Mouse (Mus musculus) cerebellum, adult 11 months (tissue): ENCODE results near the gene Nlrp9b.
A peak's percentile ranks its signal among the peaks of the same experiment; 100 is the strongest.
"Not testable (repeated sequence)": the region's sequence is repeated elsewhere in the genome, so short reads cannot be mapped to it uniquely, and the experiment has no call there.

Source experiments
- DNase-seq: peaks from one replicate; pipeline ENCODE4 v3.0.0; 2022

Gene Nlrp9b

GRCm38 (mm10) chr7:19991165-19991564, at the start of gene Nlrp9b:
Nlrp9b (plus strand) TSS chr7:19991465.
- DNase-seq: not testable (repeated sequence)

- no peak for DNase-seq
Measured at GRCm38 (mm10) chr7:19944709-19945108, 46.6 kb upstream of the Nlrp9b start.

GRCm38 (mm10) chr7:19945201-19945600, 46.1 kb upstream of the Nlrp9b start:
- DNase-seq: no peak

GRCm38 (mm10) chr7:19945821-19946515, 45.3 kb upstream of the Nlrp9b start:
- no peak for DNase-seq

GRCm38 (mm10) chr7:19948956-19949355, 42.3 kb upstream of the Nlrp9b start:
- no peak for DNase-seq

GRCm38 (mm10) chr7:19949996-19950395, 41.3 kb upstream of the Nlrp9b start:
- no peak for DNase-seq

- no peak for DNase-seq
Measured at GRCm38 (mm10) chr7:19950589-19950988, 40.7 kb upstream of the Nlrp9b start, which contains the start of gene Igsf23. Igsf23 (minus strand) TSS chr7:19950756.

- DNase-seq: no peak
Measured at GRCm38 (mm10) chr7:19952320-19952986, 38.8 kb upstream of the Nlrp9b start.

GRCm38 (mm10) chr7:19953054-19953453, 38.2 kb upstream of the Nlrp9b start:
- no peak for DNase-seq

- no peak for DNase-seq
Measured at GRCm38 (mm10) chr7:19955861-19956260, 35.4 kb upstream of the Nlrp9b start.

GRCm38 (mm10) chr7:19956341-19956781, 34.9 kb upstream of the Nlrp9b start:
- DNase-seq: peak; percentile 62

GRCm38 (mm10) chr7:19962423-19962822, 28.8 kb upstream of the Nlrp9b start:
- DNase-seq: no peak

GRCm38 (mm10) chr7:19964985-19965579, 26.2 kb upstream of the Nlrp9b start, which contains the start of gene Ceacam20:
Ceacam20 (plus strand) TSS chr7:19965412.
- DNase-seq: no peak

GRCm38 (mm10) chr7:19969106-19969505, 22.2 kb upstream of the Nlrp9b start:
- no peak for DNase-seq

- no peak for DNase-seq
Measured at GRCm38 (mm10) chr7:19969541-19970090, 21.6 kb upstream of the Nlrp9b start.

- DNase-seq: no peak
Measured at GRCm38 (mm10) chr7:19970196-19970595, 21.1 kb upstream of the Nlrp9b start.

- DNase-seq: no peak
Measured at GRCm38 (mm10) chr7:19971516-19971915, 19.7 kb upstream of the Nlrp9b start.

- not testable (repeated sequence) for DNase-seq
Measured at GRCm38 (mm10) chr7:19996721-19997120, 5.5 kb downstream of the Nlrp9b start.

- no peak for DNase-seq
Measured at GRCm38 (mm10) chr7:20009987-20010386, 18.7 kb downstream of the Nlrp9b start.

GRCm38 (mm10) chr7:20064100-20064499, 72.8 kb downstream of the Nlrp9b start:
- not testable (repeated sequence) for DNase-seq

GRCm38 (mm10) chr7:20078118-20078517, 86.9 kb downstream of the Nlrp9b start:
- DNase-seq: not testable (repeated sequence)

- DNase-seq: not testable (repeated sequence)
Measured at GRCm38 (mm10) chr7:20099380-20099779, 108.1 kb downstream of the Nlrp9b start, which contains the start of gene Vmn1r91. Vmn1r91 (plus strand) TSS chr7:20099680.

GRCm38 (mm10) chr7:20122479-20122878, 131.2 kb downstream of the Nlrp9b start, which contains the start of gene Gm16442:
Gm16442 (minus strand) TSS chr7:20122579.
- not testable (repeated sequence) for DNase-seq
